Mouse (Mus musculus): ENCODE results near the gene Tln2.

Gene Tln2

DNA sequence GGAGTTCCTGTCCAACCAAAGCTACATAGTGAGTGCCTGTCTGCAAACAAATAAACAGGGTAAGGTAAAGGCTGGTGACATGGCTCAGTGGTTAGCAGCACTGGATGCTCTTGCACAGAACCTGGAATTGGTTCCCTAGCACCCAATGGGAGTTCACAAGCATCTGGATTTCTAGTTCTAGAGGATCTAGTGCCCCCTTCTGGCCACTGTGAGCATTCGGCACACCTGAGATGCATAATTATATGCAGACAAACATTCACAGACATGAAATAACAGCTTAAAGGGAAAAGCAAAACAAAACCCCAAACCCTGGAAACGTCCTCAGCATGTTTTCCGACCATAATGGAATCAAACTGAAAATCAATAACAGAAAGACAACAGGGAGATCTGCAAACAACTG is 191.4 kb downstream of the Tln2 start:
- no peak for DNase-seq (ENCODE audit: inconsistent age in 2 of 2, low spot score in 1 of 2)

DNA sequence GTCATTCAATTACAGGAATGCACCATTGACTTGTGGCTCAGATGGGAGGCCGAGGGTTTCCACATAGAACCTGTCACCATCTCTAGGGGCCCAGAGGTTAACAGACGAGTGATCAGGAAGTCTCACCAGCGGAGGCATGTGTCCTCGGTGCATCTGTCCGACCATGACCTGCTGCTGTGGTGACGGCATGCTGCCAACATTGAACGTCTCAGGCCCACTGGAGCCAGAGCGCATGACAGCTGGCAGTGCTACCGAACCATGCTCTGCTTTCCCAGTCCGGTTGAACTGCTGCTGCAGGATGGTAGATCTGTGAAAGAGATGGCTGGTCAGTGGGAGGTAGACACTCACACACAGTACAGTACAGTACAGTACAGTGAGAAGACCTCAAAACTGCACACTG is 197.0 kb downstream of the Tln2 start:
- DNase-seq (ENCODE audit: inconsistent age in 2 of 2, low spot score in 1 of 2) = no peak

DNA sequence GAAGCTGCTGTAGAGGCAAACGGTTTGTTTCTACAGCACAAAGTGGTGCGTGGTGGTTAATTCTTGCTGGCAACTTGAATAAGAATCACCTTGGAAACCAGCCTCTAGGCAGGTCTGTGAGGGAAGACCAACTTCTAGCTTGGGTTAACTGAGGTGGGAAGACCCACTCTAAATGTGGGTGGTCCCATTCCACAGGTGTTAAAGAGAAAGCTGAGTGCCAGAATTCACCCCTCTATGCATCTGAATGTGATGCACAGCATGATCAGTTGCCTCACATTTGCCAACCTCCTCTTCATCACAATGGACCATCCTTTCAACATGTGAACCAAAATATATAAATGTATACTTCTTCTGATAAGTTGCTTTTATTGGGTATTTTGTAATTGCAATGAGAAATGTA is 197.4 kb downstream of the Tln2 start:
- no peak for DNase-seq (ENCODE audit: inconsistent age in 2 of 2, low spot score in 1 of 2)

DNA sequence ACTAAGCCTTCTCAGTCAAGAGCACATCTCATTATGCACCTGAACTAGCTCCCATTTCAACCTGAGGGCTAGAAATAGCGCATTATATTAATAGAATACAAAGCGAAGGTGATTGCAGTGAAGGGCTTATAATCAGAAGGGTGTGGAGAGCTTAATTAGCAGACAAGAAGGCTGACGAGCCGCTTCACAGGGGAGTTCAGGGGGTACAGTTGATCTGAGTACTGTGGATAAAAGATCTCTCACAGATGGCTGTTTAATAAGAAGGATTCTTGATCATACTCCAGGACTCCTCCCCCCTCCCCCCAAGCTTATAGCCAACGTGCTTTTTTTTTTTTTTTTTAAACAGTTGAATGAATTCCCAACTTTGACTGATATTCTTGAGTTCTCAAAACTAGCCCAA is 198.0 kb downstream of the Tln2 start:
- DNase-seq (ENCODE audit: inconsistent age in 2 of 2, low spot score in 1 of 2) = no peak

DNA sequence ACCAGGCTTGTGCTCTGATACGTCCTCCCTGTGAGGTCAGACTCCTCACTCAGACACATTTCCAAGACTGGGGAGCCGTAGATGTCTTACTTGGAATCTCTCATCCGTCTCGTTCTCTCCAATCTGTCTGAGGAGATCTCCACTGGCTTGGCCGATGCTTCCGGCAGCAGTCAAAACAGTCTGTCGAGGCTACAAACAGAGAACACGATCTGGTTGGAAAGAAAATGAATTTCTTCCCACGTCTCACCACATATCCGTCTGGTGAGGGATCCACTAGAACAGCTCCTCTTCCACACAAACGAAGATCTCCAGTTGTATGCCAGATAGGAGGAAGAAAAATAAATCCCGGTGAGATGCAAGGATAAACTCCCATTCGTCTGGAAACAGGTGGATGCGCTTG is 205.1 kb downstream of the Tln2 start:
- no peak for DNase-seq (ENCODE audit: inconsistent age in 2 of 2, low spot score in 1 of 2)

DNA sequence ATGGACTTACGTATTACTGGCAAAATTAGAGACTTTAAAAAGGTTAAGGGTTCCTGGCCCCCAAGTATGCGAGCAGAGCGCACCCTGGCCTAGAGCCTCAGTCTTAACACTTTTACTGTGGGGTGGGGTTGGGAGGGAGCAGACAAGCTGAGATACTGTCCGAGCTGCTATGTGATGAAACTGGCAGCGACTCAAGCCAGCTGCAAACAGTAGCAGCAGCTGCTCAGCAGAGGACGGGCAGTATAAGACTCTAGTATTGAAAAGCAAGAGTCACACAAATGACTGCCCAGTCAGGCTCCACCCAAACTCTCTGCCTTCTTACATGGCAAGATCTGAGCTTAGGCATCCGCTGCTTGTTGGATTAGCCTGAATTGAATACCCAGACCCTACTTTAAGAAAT is 206.1 kb downstream of the Tln2 start:
- no peak for DNase-seq (ENCODE audit: inconsistent age in 2 of 2, low spot score in 1 of 2)

DNA sequence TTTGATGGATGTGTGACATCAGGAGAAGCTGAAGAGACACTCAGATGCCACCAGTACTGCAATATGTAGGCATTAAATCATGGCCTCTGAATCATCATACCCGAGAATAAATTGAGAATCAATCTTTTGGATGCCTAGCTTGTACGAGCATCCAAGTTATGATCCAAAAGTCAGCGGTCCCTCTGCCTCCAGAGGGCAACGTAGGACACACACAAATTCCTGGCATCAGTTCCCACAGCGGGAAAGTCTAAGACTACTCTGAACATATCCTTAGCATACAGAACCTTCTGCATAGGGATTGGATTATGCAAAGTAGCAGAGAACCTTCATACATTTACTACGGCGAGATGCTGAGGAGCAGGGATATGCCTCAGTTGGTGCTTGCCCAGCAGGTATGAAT is 210.5 kb downstream of the Tln2 start:
- no peak for DNase-seq (ENCODE audit: inconsistent age in 2 of 2, low spot score in 1 of 2)

DNA sequence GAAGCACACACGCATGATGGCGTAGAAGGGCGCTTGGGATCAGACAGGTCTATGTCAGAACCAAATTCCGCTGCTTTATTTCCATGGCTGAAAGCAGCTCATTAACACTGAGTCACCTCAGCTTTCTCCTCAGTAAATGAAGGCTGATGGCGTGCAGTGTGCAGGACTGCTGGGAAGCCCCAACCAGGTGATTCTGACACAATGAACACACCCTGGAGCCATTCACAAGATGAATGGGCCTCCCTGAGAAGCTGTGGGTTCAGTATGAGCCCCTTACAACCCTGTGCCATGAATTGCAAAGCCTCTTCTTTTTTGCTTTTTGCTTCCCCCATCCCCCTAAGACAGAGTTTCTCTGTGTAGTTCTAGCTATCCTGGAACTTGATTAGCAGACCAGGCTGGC is 212.3 kb downstream of the Tln2 start:
- no peak for DNase-seq (ENCODE audit: inconsistent age in 2 of 2, low spot score in 1 of 2)

DNA sequence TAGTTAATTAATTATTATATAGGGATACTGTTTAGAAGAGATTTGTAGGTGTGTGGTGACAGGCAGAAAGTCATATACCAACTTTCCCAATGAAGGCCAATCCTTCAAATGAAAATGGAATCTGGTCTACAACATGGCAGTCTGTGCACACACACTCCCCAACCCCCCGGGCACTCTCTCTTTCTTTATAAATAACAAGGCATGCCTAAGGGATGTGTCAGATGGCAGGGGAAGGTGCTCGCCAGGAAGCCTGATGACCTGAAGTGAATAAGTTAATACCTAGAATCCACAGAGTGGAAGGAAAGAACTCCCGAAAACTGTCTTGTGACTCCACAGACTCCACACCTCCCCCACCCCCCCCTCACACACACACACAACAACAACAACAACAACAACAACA is 228.2 kb downstream of the Tln2 start:
- DNase-seq (ENCODE audit: inconsistent age in 2 of 2, low spot score in 1 of 2) = no peak

DNA sequence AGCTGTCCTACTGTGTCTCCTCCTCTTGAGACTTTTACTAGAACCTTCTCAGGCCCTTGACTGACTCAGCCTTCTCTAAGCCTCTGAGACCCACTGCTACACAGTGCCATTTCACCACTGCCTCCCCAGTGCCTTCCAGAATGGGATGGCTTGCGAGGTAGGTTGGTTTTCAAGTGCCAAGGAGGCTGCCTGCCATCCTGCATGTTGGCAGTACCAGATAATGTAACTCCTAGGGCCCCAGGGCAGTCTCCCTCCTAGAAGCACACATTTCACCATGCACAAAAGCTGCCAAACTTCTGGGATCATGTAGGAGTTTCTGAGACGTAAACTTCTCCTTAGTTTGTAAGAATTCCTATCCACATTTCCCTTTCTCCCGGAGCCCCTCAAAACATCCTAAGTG is 231.1 kb downstream of the Tln2 start:
- no peak for DNase-seq (ENCODE audit: inconsistent age in 2 of 2, low spot score in 1 of 2)

DNA sequence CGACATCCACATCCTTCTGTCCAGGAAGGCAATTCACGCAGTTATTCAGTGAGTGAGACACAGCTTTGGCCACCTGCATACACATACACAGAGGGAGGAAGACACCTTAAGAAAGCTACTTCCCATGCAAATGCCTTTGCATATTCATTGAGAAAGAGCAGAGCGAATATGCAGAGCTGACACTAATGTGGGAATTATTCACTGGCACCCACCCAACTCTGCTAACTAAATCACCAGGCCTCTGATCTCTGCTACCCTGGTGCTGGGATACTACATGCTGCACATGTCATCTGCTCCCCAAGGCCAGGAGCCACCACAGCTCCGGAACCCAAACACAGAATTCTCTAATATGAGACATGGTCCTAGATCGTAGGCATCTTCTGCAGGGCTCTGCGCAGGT is 237.6 kb downstream of the Tln2 start:
- DNase-seq (ENCODE audit: inconsistent age in 2 of 2, low spot score in 1 of 2) = no peak

DNA sequence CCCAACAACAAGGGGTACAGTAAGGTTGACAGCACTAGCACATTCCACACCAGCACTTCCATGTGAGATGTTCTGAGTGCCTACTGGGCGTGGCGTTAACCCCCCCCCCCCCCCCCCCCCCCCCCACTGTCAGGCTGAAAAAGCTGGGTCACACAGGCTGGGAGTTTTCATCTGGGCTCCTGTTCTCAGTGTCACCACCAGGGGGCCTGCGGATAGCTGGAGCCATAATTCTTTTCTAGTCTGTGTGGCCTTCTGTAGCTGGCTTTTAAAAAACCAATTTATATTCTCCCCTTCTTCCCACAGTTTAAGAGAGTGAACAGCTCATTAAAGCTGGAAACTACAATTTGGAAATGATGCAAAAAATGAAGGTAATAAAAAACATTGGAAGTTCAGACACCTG is 244.1 kb downstream of the Tln2 start:
- DNase-seq (ENCODE audit: inconsistent age in 2 of 2, low spot score in 1 of 2) = peak; percentile 24 to 72

DNA sequence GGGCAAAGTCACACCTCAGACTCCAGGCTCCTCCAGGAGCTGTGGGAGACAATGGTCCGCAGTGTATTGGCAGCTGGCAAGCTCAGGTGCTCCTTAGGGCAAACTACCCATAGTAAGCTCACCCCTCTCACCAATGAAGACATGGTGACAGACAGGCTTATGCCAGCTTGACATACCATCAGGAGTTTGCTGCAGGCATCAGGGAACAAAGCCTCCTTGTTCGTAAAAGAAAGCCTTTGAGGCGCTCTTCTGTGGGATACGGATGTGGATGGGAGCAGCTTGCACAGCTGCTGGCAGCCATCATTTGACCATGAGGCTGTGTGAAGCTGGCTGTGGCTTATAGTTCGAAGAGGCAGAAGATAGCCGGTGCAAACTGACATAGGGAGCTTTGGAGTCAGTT is 254.5 kb downstream of the Tln2 start:
- DNase-seq (ENCODE audit: inconsistent age in 2 of 2, low spot score in 1 of 2) = no peak

DNA sequence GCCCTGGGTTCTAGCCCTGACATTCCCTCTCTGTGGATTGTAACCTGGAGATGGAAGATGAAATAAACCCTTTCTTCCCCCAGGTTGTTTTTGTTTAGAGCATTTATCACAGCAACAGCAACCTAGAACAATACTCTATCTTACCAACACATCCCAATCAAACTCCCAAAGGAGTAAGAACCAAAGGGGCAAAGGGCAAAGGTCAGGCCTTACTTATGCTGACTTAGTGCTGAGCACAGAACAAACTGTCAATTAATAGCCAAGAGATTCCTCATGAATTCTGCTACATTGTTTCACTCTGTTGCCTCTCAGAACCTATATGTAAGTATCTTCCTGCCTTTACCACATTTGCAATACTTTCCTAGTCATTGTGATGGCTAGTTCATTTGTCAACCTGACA is 255.5 kb downstream of the Tln2 start:
- no peak for DNase-seq (ENCODE audit: inconsistent age in 2 of 2, low spot score in 1 of 2)

DNA sequence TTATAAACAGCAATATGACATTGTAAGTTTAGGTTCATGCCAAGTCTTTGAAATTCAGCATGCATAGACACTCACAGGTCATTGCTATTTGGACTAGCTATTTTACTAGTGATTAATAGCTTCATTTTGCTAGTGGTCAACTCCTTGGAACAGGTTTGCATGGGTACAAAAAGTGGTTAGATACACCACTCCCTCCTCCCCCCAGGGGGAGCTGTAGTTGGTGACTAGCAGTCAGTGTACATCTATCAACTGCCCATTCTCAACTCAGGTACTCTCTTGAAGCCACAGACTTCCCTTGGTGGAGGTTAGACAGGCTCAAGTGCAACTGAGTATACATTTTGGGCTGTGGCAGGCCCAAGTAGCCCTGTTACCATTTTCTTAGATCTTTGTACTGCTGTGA is 256.5 kb downstream of the Tln2 start:
- DNase-seq (ENCODE audit: inconsistent age in 2 of 2, low spot score in 1 of 2) = no peak

DNA sequence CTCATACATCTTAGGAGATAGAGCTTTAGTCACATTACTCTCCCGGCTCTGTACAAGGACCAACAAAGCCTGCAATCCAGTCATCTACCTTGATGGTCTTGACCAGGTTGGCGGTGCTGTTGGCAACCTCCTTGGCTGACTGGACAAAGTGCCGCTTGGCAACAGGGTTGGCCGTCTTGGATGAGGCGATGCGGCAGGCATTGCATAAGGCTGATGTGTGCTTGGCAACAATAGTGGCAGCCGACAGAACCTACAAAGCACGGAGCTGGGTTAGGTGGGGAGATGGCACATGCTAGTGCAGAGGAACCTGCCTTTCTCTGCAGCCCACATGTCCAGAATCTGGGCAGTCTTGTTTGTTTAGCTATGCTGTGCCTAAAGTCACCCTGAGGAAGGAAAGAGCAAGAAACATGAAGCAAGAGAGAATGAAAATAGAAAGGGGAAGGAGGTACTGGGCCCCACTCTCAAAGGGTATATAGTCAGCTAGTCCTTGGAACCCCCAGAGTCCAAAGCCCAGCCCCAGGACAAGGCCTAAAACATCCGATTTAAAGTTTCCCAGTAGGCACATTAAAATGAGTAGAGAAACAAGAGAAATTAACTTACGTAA is 257.0 kb downstream of the Tln2 start:
- no peak for DNase-seq (ENCODE audit: inconsistent age in 2 of 2, low spot score in 1 of 2)

DNA sequence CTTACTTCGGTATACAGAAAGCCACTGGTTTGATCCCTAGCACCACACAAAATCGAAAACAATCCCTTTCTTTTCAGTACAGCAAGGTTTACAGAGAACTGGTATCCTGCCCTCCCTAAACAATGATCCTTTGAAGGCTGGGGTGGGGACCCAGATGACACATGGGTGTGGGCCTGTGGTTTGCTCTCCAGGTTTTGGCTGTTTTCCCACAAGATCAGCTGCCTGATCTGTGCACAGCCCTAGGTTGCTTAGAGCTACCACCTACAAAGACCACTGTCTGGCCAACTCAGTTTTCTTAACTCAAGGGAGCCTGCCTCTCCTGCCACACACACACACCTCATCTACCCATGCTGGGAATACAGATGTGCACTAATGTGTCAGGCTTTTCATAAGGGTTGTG is 257.9 kb downstream of the Tln2 start:
- no peak for DNase-seq (ENCODE audit: inconsistent age in 2 of 2, low spot score in 1 of 2)

DNA sequence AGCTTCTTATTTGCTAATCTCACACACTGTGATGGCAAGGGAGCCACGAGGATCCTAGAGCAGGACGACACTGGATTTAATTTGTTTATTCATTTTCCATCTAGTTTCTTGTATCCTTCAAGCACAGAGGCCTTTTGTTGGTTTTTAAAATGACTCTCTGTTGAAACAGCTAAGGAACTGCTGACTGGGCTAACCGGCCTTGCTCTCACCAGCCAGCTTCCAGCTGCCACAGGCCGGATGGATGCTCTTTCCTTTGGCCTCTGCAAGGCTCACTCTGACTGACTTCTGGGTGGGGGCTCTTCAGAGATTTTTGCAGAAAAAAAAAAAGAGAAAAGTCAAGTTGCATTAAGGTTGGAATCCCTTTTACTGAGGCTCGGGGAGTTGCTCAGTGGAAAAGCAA is 258.7 kb downstream of the Tln2 start:
- no peak for DNase-seq (ENCODE audit: inconsistent age in 2 of 2, low spot score in 1 of 2)

DNA sequence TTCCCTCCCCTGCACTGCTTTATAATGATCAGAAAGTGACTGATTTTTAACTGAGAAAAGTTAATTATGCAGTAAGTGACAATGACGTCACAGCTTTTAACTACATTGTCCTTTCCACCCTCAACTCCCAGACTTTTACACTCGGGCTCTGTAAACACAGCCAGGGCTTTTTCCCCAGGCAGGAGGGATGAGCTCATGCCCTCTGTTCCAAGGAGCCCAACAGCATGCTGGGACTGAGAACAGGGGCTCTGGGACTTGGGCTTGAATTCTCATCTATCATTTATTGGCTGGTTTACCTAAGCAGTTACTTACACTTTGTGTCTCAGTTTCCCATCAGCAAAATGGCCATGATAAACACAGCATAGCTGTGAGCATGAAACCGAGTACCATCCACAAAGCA is 259.2 kb downstream of the Tln2 start:
- DNase-seq (ENCODE audit: inconsistent age in 2 of 2, low spot score in 1 of 2) = no peak

DNA sequence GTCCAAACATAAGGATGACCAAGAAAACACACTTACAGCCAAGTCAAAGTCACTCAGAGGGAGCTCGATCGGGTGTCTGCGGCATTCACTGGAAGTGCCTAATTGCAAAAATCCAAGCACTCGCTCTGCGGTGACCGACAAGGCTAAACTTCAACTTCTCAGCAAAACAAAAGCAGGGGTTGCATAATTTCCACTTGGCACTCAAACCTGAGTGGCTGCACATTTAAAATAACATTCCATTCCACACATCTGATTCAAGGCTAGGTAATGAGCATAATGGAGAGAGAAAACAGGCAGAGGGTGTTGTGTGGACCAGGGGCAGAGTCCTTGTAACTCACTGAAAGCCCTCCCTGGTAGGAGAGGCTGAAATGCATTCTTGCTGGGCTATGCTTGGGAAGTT is 260.3 kb downstream of the Tln2 start:
- peak in 1 of 2 experiments; percentile 46 for DNase-seq (ENCODE audit: inconsistent age in 2 of 2, low spot score in 1 of 2)

DNA sequence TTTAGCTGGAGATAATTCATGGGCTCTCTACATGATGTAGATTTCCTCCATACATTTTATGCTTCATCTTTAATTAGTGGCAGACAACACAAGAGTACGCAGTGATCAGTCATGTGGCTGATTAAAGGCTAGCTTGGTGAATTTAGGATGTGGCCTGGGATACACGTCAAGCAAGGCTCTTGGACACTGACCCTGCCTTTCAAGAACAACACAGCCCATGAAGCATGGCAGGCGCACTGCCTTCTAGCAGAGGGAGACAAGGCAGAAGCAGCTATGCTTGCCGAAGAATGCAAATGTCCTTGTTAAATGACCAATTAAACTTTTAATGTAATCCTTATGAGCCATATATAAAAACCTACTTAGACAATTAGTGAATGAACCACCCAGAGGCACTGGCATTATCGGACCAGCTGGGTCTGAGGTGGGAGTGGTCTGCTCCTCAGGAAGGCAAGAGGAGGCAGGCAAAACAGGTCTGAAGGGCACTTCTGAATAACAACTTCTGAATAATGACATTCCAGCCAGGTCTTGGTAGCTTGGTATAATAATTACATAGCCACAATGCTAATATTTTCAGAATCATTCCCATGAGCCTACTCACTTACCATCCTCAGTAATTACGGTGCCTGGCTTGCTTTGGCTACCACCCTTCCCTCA is 262.1 kb downstream of the Tln2 start:
- no peak for DNase-seq (ENCODE audit: inconsistent age in 2 of 2, low spot score in 1 of 2)

DNA sequence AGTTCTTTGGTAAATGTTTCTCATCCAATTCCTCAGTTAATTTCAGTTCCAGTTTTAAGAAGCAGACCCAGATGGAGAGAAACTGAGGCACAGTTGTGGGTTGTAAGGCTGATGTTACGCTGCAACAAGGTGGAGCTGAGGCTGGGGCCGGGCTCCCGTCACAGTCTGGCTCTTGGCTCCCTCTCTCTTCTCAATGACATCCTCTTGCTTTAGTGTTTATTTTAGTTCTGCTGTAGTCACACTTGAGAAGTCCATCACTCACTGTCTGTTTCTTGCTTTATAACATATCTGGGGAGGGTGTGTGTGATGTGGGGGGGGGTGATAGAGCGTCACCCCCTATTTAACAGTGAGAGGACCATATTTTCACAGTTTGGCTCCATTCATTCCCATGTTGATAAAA is 272.0 kb downstream of the Tln2 start:
- DNase-seq (ENCODE audit: inconsistent age in 2 of 2, low spot score in 1 of 2) = no peak

DNA sequence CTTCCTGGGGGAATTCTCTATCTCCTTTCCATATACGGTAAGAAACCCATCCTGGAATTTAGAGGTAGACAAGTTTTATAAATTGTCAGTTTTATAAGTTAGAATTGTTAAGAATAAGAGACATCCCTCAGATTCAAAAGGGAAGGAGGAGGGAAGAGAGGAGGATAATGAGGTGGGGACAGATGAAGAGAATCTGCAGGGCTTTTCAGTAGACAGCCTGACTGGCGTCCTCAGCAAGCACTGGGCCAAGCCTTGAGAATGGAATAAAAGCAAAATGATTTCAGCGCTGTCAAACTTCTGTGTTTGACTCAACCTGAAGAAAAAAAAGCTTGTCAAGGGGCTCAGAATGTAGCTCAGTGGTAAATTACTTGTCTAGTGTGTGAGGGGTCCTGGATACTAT is 272.7 kb downstream of the Tln2 start:
- DNase-seq (ENCODE audit: inconsistent age in 2 of 2, low spot score in 1 of 2) = no peak
